Mouse (Mus musculus): ENCODE results near the gene Zscan10.
"Not testable (repeated sequence)": the region's sequence is repeated elsewhere in the genome, so short reads cannot be mapped to it uniquely, and the experiment has no call there.

Gene Zscan10

GRCm38 (mm10) chr17:23592208-23592925, 8.3 kb upstream of the Zscan10 start:
- DNase-seq (ENCODE audit: low spot score), result peak; percentile 98

GRCm38 (mm10) chr17:23592926-23593300, 7.7 kb upstream of the Zscan10 start:
- no peak for DNase-seq (ENCODE audit: low spot score)

- not testable (repeated sequence) for DNase-seq (ENCODE audit: low spot score)
Measured at GRCm38 (mm10) chr17:23595139-23595538, 5.5 kb upstream of the Zscan10 start.

GRCm38 (mm10) chr17:23598582-23599552, 1.8 kb upstream of the Zscan10 start, which contains the start of gene Zfp13:
Gene Zfp13 (minus strand): TSS chr17:23599487.
- peak; percentile 89 for DNase-seq (ENCODE audit: low spot score)

- DNase-seq (ENCODE audit: low spot score), result peak; percentile 64
Measured at GRCm38 (mm10) chr17:23599605-23600063, 1.0 kb upstream of the Zscan10 start.

GRCm38 (mm10) chr17:23601836-23602585, 1.4 kb downstream of the Zscan10 start:
- no peak for DNase-seq (ENCODE audit: low spot score)

- DNase-seq (ENCODE audit: low spot score), result no peak
Measured at GRCm38 (mm10) chr17:23603077-23603476, 2.4 kb downstream of the Zscan10 start.

- no peak for DNase-seq (ENCODE audit: low spot score)
Measured at GRCm38 (mm10) chr17:23603542-23603941, 2.9 kb downstream of the Zscan10 start.

GRCm38 (mm10) chr17:23604394-23604793, 3.7 kb downstream of the Zscan10 start:
- DNase-seq (ENCODE audit: low spot score), result no peak

- DNase-seq (ENCODE audit: low spot score), result no peak
Measured at GRCm38 (mm10) chr17:23605220-23605619, 4.6 kb downstream of the Zscan10 start.

- DNase-seq (ENCODE audit: low spot score), result no peak
Measured at GRCm38 (mm10) chr17:23609612-23610011, 9.0 kb downstream of the Zscan10 start.

- peak; percentile 86 for DNase-seq (ENCODE audit: low spot score)
Measured at GRCm38 (mm10) chr17:23610361-23610800, 9.7 kb downstream of the Zscan10 start.

GRCm38 (mm10) chr17:23617087-23617486, 16.4 kb downstream of the Zscan10 start:
- no peak for DNase-seq (ENCODE audit: low spot score)

GRCm38 (mm10) chr17:23620351-23620750, 19.7 kb downstream of the Zscan10 start:
- no peak for DNase-seq (ENCODE audit: low spot score)

- no peak for DNase-seq (ENCODE audit: low spot score)
Measured at GRCm38 (mm10) chr17:23627813-23628212, 27.2 kb downstream of the Zscan10 start.

GRCm38 (mm10) chr17:23630195-23631020, 29.8 kb downstream of the Zscan10 start:
- DNase-seq (ENCODE audit: low spot score), result peak; percentile 92

- no peak for DNase-seq (ENCODE audit: low spot score)
Measured at GRCm38 (mm10) chr17:23631241-23631640, 30.6 kb downstream of the Zscan10 start.

GRCm38 (mm10) chr17:23644613-23645495, 44.2 kb downstream of the Zscan10 start, which contains the start of gene Mmp25:
Gene Mmp25 (minus strand): TSS chr17:23645277.
- peak; percentile 67 for DNase-seq (ENCODE audit: low spot score)

- no peak for DNase-seq (ENCODE audit: low spot score)
Measured at GRCm38 (mm10) chr17:23645894-23646293, 45.2 kb downstream of the Zscan10 start.

- no peak for DNase-seq (ENCODE audit: low spot score)
Measured at GRCm38 (mm10) chr17:23651363-23651762, 50.7 kb downstream of the Zscan10 start.
